Comparison of ENCODE assay signal across 22 mouse cellular contexts in genomic region chr19:25325113-25326001, GRCm38 (mm10).
A peak's percentile ranks its signal among the peaks of the same experiment; 100 is the strongest.
DNase-seq lines count a peak whose midpoint lies in the region; ATAC-seq lines count a peak whose summit lies in the region.
"Had no signal": no experiment of that assay in that cellular context is flagged by ENCODE, and none has a peak within 500 bp of the region (broad histone marks: within the 10 kb centered on the region; RNA-seq: fewer than 3 reads in every experiment).

No protein-coding gene starts in this region.

- no peak overlapping the region for H3K4me3 ChIP-seq in hindbrain, embryonic 13.5 days
- no peak overlapping the region for H3K4me3 ChIP-seq in hindbrain, embryonic 11.5 days (ENCODE audit: low read depth, low read length)
- H3K4me3 ChIP-seq in midbrain, embryonic 16.5 days (ENCODE audit: low read depth, low read length), result no peak overlapping the region
- no peak overlapping the region for H3K4me3 ChIP-seq in midbrain, embryonic 13.5 days (replicated peaks)
- H3K4me3 ChIP-seq in limb, embryonic 10.5 days, result no peak overlapping the region
- H3K4me3 ChIP-seq: embryonic facial prominence, embryonic 15.5 days; heart, adult 2 months; heart, embryonic 15.5 days; neural tube, embryonic 12.5 days had no signal

- ATAC-seq in hindbrain, embryonic 13.5 days (ENCODE audit: low FRiP score), result no peak
- no peak for ATAC-seq in hindbrain, embryonic 11.5 days (ENCODE audit: low FRiP score)
- ATAC-seq in midbrain, embryonic 16.5 days, result no peak
- no peak for ATAC-seq in midbrain, embryonic 13.5 days
- ATAC-seq in common myeloid progenitor, adult 5-6 weeks (replicated peaks; ENCODE audit: low read depth, poor library complexity, severe bottlenecking), result peak; percentile 62; the same call in 1 of the 2 replicates
- no peak for ATAC-seq in frontal cortex, adult (ENCODE audit: low TSS enrichment)
- ATAC-seq: activated CD4-positive, CD25-positive, alpha-beta regulatory T cell, adult 4 months had no signal

- H3K4me2 ChIP-seq in hindbrain, embryonic 13.5 days, result no peak overlapping the region
- H3K4me2 ChIP-seq in hindbrain, embryonic 11.5 days (replicated peaks; ENCODE audit: low read depth, low read length), result no peak overlapping the region
- no peak overlapping the region for H3K4me2 ChIP-seq in midbrain, embryonic 16.5 days (ENCODE audit: low read length)
- H3K4me2 ChIP-seq in midbrain, embryonic 13.5 days (replicated peaks), result no peak overlapping the region
- H3K4me2 ChIP-seq: embryonic facial prominence, embryonic 15.5 days; heart, embryonic 15.5 days; neural tube, embryonic 12.5 days had no signal

- 0 out of 2 replicates have a peak overlapping the region, but pooled peaks have one; percentile 30 for H3K27ac ChIP-seq in hindbrain, embryonic 13.5 days
- H3K27ac ChIP-seq in hindbrain, embryonic 11.5 days (ENCODE audit: low read depth, low read length), result no peak overlapping the region
- peak overlapping the region; percentile 59 for H3K27ac ChIP-seq in midbrain, embryonic 16.5 days (ENCODE audit: low read length)
- no peak overlapping the region for H3K27ac ChIP-seq in midbrain, embryonic 13.5 days
- peak overlapping the region; percentile 7; the same call in 1 of the 2 replicates for H3K27ac ChIP-seq in limb, embryonic 10.5 days
- H3K27ac ChIP-seq: embryonic facial prominence, embryonic 15.5 days; heart, adult 2 months; heart, embryonic 15.5 days; neural tube, embryonic 12.5 days had no signal

- H3K4me1 ChIP-seq in hindbrain, embryonic 13.5 days (replicated peaks), result peaks cover 8% of the 10 kb centered on the region
- no peaks in the 10 kb centered on the region for H3K4me1 ChIP-seq in hindbrain, embryonic 11.5 days (replicated peaks; ENCODE audit: control insufficient read depth, insufficient read depth, low read length)
- peaks cover 3% of the 10 kb centered on the region; the same call in 1 of the 2 replicates for H3K4me1 ChIP-seq in midbrain, embryonic 16.5 days (ENCODE audit: control insufficient read depth, insufficient read depth, low read length)
- 0 out of 2 replicates have a peak, but pooled peaks cover 3% of the 10 kb centered on the region for H3K4me1 ChIP-seq in midbrain, embryonic 13.5 days (replicated peaks)
- H3K4me1 ChIP-seq in limb, embryonic 10.5 days, result peaks cover 9% of the 10 kb centered on the region
- H3K4me1 ChIP-seq: heart, embryonic 15.5 days; neural tube, embryonic 12.5 days had no signal

- H3K36me3 ChIP-seq in hindbrain, embryonic 13.5 days, result no peaks in the 10 kb centered on the region
- H3K36me3 ChIP-seq in hindbrain, embryonic 11.5 days (ENCODE audit: control insufficient read depth, insufficient read depth, low read length), result no peaks in the 10 kb centered on the region
- no peaks in the 10 kb centered on the region for H3K36me3 ChIP-seq in midbrain, embryonic 16.5 days (ENCODE audit: control insufficient read depth, insufficient read depth, low read length)
- H3K36me3 ChIP-seq in midbrain, embryonic 13.5 days, result no peaks in the 10 kb centered on the region
- no peaks in the 10 kb centered on the region for H3K36me3 ChIP-seq in limb, embryonic 10.5 days
- H3K36me3 ChIP-seq: embryonic facial prominence, embryonic 15.5 days; G1E; heart, embryonic 15.5 days; neural tube, embryonic 12.5 days had no signal

- no peak for DNase-seq in hindbrain, embryonic 11.5 days (ENCODE audit: low spot score)
- no peak for DNase-seq in limb, embryonic 10.5 days (ENCODE audit: low spot score)
- no peak for DNase-seq in thymus, postnatal 25 days
- DNase-seq: adrenal gland, postnatal 14 days; cerebellum, adult 11-12 months; cerebellum, postnatal 25 days; kidney, adult 18-20 months; kidney, postnatal 10 days; lung, adult 18-20 months; lung, postnatal 14 days; right cerebral cortex, postnatal 25 days had no signal

- no peak overlapping the region for H3K9ac ChIP-seq in hindbrain, embryonic 13.5 days
- no peak overlapping the region for H3K9ac ChIP-seq in hindbrain, embryonic 11.5 days (ENCODE audit: low read depth, low read length)
- H3K9ac ChIP-seq in midbrain, embryonic 16.5 days (ENCODE audit: low read depth, low read length), result no peak overlapping the region
- H3K9ac ChIP-seq in midbrain, embryonic 13.5 days (replicated peaks), result no peak overlapping the region
- H3K9ac ChIP-seq: embryonic facial prominence, embryonic 15.5 days; heart, embryonic 15.5 days; neural tube, embryonic 12.5 days had no signal

- H3K9me3 ChIP-seq in hindbrain, embryonic 13.5 days, result no peaks in the 10 kb centered on the region
- no peaks in the 10 kb centered on the region for H3K9me3 ChIP-seq in hindbrain, embryonic 11.5 days (ENCODE audit: control insufficient read depth, low read length)
- no peaks in the 10 kb centered on the region for H3K9me3 ChIP-seq in midbrain, embryonic 16.5 days (replicated peaks; ENCODE audit: control insufficient read depth, low read length, poor library complexity, severe bottlenecking)
- H3K9me3 ChIP-seq in midbrain, embryonic 13.5 days, result no peaks in the 10 kb centered on the region
- H3K9me3 ChIP-seq in limb, embryonic 10.5 days (replicated peaks), result no peaks in the 10 kb centered on the region
- H3K9me3 ChIP-seq: embryonic facial prominence, embryonic 15.5 days; heart, embryonic 15.5 days; neural tube, embryonic 12.5 days had no signal

- WGBS in hindbrain, embryonic 13.5 days, result 68% methylated on average over 9 of the region's 9 CpGs
- 79% methylated on average over 9 of the region's 9 CpGs for WGBS in hindbrain, embryonic 11.5 days
- WGBS in midbrain, embryonic 16.5 days, result 65% methylated on average over 9 of the region's 9 CpGs
- WGBS in midbrain, embryonic 13.5 days, result 76% methylated on average over 9 of the region's 9 CpGs
- 77% methylated on average over 9 of the region's 9 CpGs for WGBS in limb, embryonic 10.5 days

- no peaks in the 10 kb centered on the region for H3K27me3 ChIP-seq in hindbrain, embryonic 13.5 days
- H3K27me3 ChIP-seq in hindbrain, embryonic 11.5 days (ENCODE audit: control insufficient read depth, insufficient read depth, low read length), result no peaks in the 10 kb centered on the region
- no peaks in the 10 kb centered on the region for H3K27me3 ChIP-seq in midbrain, embryonic 16.5 days (ENCODE audit: control insufficient read depth, insufficient read depth, low read depth, low read length)
- H3K27me3 ChIP-seq in midbrain, embryonic 13.5 days, result no peaks in the 10 kb centered on the region
- H3K27me3 ChIP-seq in limb, embryonic 10.5 days (ENCODE audit: low read depth, poor library complexity, severe bottlenecking), result no peaks in the 10 kb centered on the region
- H3K27me3 ChIP-seq: embryonic facial prominence, embryonic 15.5 days; heart, embryonic 15.5 days; neural tube, embryonic 12.5 days had no signal

Comparison
In these comparisons a context has a peak if more than half of its experiments do, and no peak if none do; other contexts are left out.
1. H3K27ac ChIP-seq: peak in hindbrain, embryonic 13.5 days (single experiment), midbrain, embryonic 16.5 days (single experiment) and limb, embryonic 10.5 days (single experiment); none in hindbrain, embryonic 11.5 days (single experiment) and midbrain, embryonic 13.5 days (single experiment).